Mouse (Mus musculus) stomach, embryonic 16.5 days (tissue): ENCODE measurements at regions not wholly inside any gene's neighbourhood (a gene's known extent, or its start where the extent isn't known, plus 50 kb on each side); places are given as distances from the start of the nearest gene placed in this dataset.
A peak's percentile ranks its signal among the peaks of the same experiment; 100 is the strongest.

Experiments
- ATAC-seq: fragments of 200-750 bp; cut with Nextera tagmentation; 2 replicates; pipeline ENCODE4 v1.8.0; 2017; ENCODE audit warnings: moderate number of reproducible peaks, moderate TSS enrichment; ENCODE audit not compliant: insufficient read depth, low FRiP score
- H3K27ac ChIP-seq: fragments of 300-500 bp; sonication (generic); 2 replicates; pipeline ENCODE4 v1.5.1; 2014; ENCODE audit warnings: low read length
- H3K27me3 ChIP-seq: fragments of 300-500 bp; sonication (generic); 2 replicates; pipeline ENCODE4 v1.6.1; 2014; ENCODE audit warnings: low read length, control low read depth, mixed read lengths; ENCODE audit not compliant: control insufficient read depth, insufficient read depth
- H3K36me3 ChIP-seq: fragments of 300-500 bp; sonication (generic); 2 replicates; pipeline ENCODE4 v1.6.1; 2014; ENCODE audit warnings: low read length; ENCODE audit not compliant: control insufficient read depth, insufficient read depth
- H3K4me1 ChIP-seq: fragments of 300-500 bp; sonication (generic); 2 replicates; pipeline ENCODE4 v1.6.1; 2014; ENCODE audit warnings: low read length, control low read depth, mixed read lengths; ENCODE audit not compliant: control insufficient read depth, insufficient read depth
- H3K4me2 ChIP-seq: fragments of 300-500 bp; sonication (generic); 2 replicates; pipeline ENCODE4 v1.6.1; 2014; ENCODE audit warnings: low read depth, low read length, mixed read lengths
- H3K4me3 ChIP-seq: fragments of 300-500 bp; sonication (generic); replicated peaks from 2 replicates; pipeline ENCODE4 v1.5.1; 2014; ENCODE audit warnings: mild to moderate bottlenecking, low read length
- H3K9ac ChIP-seq: fragments of 300-500 bp; sonication (generic); 2 replicates; pipeline ENCODE4 v1.6.1; 2014; ENCODE audit warnings: low read length
- H3K9me3 ChIP-seq: fragments of 300-500 bp; sonication (generic); replicated peaks from 2 replicates; pipeline ENCODE4 v1.6.1; 2016; ENCODE audit warnings: low read length, control low read depth; ENCODE audit not compliant: control insufficient read depth
- WGBS: fragments of 180-500 bp; shearing (Covaris S2); extraction: QIAGEN DNeasy Blood & Tissue Kit; methylation state at CpG from one replicate; pipeline ENCODE4 v1.1.7; 2014; 5-methylcytosine and 5-hydroxymethylcytosine counted together

DNA sequence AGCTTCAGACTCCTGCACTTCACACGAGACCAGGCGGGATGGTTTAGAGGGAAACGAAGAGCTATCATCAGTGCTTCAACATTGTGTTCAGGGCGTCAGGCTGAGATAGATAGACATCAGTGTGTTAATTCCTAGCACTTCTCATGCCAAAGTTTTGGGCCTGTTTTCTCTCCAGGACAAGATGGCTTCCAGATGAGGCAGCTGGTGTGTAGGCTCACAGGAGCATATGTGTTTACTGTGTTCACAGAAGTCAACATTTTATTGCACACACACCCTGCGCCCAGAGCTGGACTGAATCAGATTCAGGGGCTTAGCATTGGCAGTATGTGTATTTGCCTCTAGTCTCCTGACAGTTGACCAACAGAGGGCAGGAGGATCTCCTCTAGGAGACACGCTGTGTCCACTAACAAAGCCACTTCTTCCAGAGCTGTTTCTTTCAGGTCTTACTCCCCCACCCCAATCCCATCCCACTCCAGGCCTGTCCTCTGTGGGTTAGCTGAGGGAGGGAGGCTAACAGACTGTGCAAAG, 123.4 kb downstream of the Lrrc30 start:
- Histone ChIP-seq H3K27me3 (no peaks in the 10 kb centered on the region), H3K36me3 (no peaks in the 10 kb centered on the region), H3K9ac (no peak overlapping the region), H3K4me2 (no peak overlapping the region), H3K27ac (no peak overlapping the region), H3K4me3 (no peak overlapping the region), H3K9me3 (no peaks in the 10 kb centered on the region), H3K4me1 (peaks cover 10% of the 10 kb centered on the region; the same call in 1 of the 2 replicates)
- 86% methylated on average over 6 of the region's 6 CpGs for WGBS
- no peak for ATAC-seq

- H3K9ac ChIP-seq = no peak overlapping the region
- no peak overlapping the region for H3K4me3 ChIP-seq
- H3K4me1 ChIP-seq = peaks cover 10% of the 10 kb centered on the region; the same call in 1 of the 2 replicates
- H3K27me3 ChIP-seq = no peaks in the 10 kb centered on the region
- no peaks in the 10 kb centered on the region for H3K9me3 ChIP-seq
- 41% methylated on average over 2 of the region's 2 CpGs for WGBS
- no peak overlapping the region for H3K27ac ChIP-seq
- H3K4me2 ChIP-seq = no peak overlapping the region
- H3K36me3 ChIP-seq = no peaks in the 10 kb centered on the region
- ATAC-seq = no peak
Observed at GRCm38 (mm10) chr17:67508353-67508752, 124.2 kb downstream of the Lrrc30 start.

DNA sequence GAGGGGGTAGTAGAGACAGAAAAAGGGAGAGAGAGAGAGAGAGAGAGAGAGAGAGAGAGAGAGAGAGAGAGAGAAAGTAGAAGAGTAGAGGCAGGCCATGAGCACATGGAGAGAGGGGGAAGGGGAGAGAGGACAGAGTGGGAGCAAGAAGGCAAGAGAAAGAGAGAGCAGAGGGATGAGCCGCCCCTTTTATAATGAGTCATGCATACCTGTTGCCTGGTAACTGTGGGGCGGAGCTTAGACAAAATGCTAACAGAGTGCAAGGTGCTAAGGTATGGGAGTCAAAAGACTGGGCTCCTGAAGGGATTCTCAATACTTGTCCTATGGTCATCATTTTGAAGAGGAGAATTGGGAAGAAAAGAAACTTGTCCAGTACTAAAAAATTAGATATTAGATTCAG, 126.1 kb downstream of the Lrrc30 start:
- Histone ChIP-seq H3K9ac (no peak overlapping the region), H3K36me3 (no peaks in the 10 kb centered on the region), H3K4me1 (peaks cover 10% of the 10 kb centered on the region; the same call in 1 of the 2 replicates), H3K27ac (no peak overlapping the region), H3K4me2 (no peak overlapping the region), H3K4me3 (no peak overlapping the region), H3K9me3 (no peaks in the 10 kb centered on the region), H3K27me3 (no peaks in the 10 kb centered on the region)
- ATAC-seq = peak; percentile 42; the same call in 1 of the 2 replicates
- 58% methylated on average over 2 of the region's 2 CpGs for WGBS

GRCm38 (mm10) chr17:67504502-67505033, 128.0 kb downstream of the Lrrc30 start:
- no peak overlapping the region for H3K4me2 ChIP-seq
- WGBS = 57% methylated on average over 9 of the region's 9 CpGs
- H3K27ac ChIP-seq = no peak overlapping the region
- no peak overlapping the region for H3K9ac ChIP-seq
- no peaks in the 10 kb centered on the region for H3K9me3 ChIP-seq
- no peaks in the 10 kb centered on the region for H3K36me3 ChIP-seq
- ATAC-seq = no peak
- peaks cover 10% of the 10 kb centered on the region; the same call in 1 of the 2 replicates for H3K4me1 ChIP-seq
- no peak overlapping the region for H3K4me3 ChIP-seq
- H3K27me3 ChIP-seq = no peaks in the 10 kb centered on the region

DNA sequence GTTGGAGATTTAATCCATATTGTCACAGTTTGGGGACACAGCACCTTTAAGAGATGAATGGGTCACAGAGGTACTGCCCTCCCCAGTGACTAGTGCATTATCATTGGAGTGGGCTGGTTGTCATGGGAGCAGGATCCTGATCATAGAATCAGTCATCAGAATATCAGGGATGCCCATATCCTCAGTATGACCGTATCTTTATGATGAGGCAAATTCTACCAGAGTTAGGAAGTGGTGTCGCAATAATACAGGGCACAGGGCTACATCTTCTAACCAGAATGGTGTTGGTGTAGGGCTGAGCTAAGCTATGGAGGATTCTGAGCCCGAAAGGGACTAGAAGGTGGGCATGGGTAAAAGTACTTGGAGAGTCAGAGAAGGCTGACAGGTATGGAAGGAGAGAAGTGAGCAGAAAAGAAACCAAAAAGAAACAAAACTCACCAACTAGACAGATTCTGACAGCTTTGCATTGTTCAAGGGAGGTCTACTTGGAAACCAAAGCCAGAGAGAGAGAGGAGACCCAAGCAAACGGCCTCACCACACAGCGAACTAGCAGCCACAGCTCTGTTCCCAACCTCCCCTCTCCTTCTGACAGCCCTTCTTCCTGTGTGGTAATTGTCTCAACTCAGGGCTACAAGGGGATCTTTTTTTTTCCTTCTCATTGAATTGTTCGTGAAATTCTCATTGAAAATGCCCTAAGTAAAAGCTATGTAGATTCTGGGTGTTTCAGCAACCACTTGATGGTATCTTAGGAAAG, 129.2 kb downstream of the Lrrc30 start:
- H3K4me3 ChIP-seq = no peak overlapping the region
- no peak overlapping the region for H3K9ac ChIP-seq
- no peak overlapping the region for H3K4me2 ChIP-seq
- 74% methylated on average over 6 of the region's 6 CpGs for WGBS
- H3K36me3 ChIP-seq = no peaks in the 10 kb centered on the region
- ATAC-seq = no peak
- H3K9me3 ChIP-seq = no peaks in the 10 kb centered on the region
- H3K27me3 ChIP-seq = no peaks in the 10 kb centered on the region
- no peak overlapping the region for H3K27ac ChIP-seq
- H3K4me1 ChIP-seq = peaks cover 10% of the 10 kb centered on the region; the same call in 1 of the 2 replicates

DNA sequence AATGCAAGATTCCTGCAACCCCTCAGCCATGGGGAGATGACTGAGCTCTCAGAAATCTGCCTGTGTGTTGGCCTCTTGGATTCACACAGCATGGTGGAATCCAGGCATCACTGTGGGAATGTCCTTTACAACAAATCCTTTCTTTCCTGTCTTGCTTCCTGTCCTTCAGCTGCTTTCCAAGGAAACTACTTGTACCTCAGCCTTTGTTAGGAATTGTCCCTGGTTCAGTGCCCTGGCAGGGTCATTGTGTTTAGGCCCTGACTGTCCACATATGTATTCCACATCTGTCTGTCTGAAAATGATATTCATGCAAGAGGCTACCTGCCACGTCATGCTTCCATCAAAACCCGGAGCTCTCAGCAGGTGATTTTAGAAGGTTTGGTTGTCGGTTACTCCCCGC, 129.9 kb downstream of the Lrrc30 start:
- no peaks in the 10 kb centered on the region for H3K9me3 ChIP-seq
- no peaks in the 10 kb centered on the region for H3K36me3 ChIP-seq
- no peak for ATAC-seq
- H3K4me2 ChIP-seq = no peak overlapping the region
- H3K27ac ChIP-seq = no peak overlapping the region
- H3K27me3 ChIP-seq = no peaks in the 10 kb centered on the region
- H3K4me1 ChIP-seq = peaks cover 10% of the 10 kb centered on the region; the same call in 1 of the 2 replicates
- no peak overlapping the region for H3K9ac ChIP-seq
- 92% methylated on average over 4 of the region's 4 CpGs for WGBS
- H3K4me3 ChIP-seq = no peak overlapping the region

DNA sequence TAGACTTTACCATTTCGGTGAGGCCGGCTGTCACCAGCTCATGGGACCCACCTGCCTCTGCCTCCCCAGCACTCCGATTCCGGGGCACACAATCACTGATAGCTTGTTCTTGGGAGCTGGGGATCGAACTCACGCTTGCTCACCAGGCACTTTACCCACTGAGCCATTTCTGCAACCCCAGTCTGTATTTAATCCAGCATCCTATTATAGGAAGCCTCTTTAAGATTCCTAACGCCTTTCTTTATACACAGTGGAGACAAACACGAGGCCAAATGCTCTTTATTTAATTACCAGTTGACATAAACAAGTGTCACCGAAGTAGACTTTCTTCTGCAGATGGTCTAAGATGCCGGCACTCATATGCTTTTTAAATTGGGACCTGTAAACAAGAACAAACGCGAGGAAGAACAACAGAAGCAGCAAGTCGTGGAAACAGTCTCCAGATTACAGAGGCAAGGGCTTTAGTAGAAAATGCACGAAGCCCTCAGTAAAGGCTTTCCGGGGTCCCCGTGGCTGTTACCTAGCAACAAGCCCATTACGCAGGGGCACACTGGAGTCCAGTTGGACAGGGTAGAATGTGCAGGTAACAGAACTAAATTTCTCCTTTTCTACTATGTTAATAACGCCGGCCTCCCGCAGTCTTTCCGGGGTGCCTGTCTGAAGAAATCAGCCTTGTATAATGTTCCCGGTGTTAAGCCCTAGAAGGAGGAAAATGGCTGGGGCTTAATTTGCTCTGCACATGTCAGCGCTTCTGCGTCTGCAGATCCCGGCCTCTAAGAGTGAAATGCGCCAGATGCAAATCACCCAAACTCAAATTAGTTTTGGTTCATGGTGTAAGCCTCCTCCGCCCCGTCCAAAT, 132.5 kb downstream of the Lrrc30 start:
- Histone ChIP-seq H3K4me3 (no peak overlapping the region), H3K9me3 (no peaks in the 10 kb centered on the region), H3K27me3 (no peaks in the 10 kb centered on the region), H3K4me2 (no peak overlapping the region), H3K4me1 (peaks cover 7% of the 10 kb centered on the region; the same call in 1 of the 2 replicates), H3K36me3 (no peaks in the 10 kb centered on the region), H3K27ac (no peak overlapping the region), H3K9ac (no peak overlapping the region)
- no peak for ATAC-seq
- WGBS = 68% methylated on average over 28 of the region's 28 CpGs

DNA sequence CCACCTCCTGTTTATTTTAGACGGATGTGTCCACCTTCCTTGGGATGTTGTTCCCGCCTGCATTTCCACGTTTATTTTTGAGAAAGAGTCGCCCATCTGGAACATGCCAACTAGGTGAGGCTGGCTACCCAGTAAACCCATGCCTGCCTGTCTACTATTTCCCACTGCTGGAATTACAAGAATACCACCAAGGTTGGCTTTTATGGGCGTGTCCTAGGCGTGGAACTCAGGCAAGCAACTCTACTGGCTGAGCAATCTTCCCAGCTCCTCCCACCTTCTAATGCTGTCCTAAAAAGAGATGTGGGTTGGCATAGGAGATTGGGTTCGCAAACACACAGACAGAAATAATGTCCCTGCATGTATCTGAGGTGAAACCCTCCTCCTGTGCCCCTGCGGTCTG, 135.1 kb downstream of the Lrrc30 start:
- H3K36me3 ChIP-seq = no peaks in the 10 kb centered on the region
- no peaks in the 10 kb centered on the region for H3K9me3 ChIP-seq
- no peak overlapping the region for H3K9ac ChIP-seq
- no peak overlapping the region for H3K27ac ChIP-seq
- ATAC-seq = no peak
- no peaks in the 10 kb centered on the region for H3K27me3 ChIP-seq
- no peak overlapping the region for H3K4me3 ChIP-seq
- H3K4me2 ChIP-seq = no peak overlapping the region
- 80% methylated on average over 8 of the region's 8 CpGs for WGBS
- H3K4me1 ChIP-seq = no peaks in the 10 kb centered on the region

- WGBS = 66% methylated on average over 5 of the region's 5 CpGs
- Histone ChIP-seq H3K27me3 (no peaks in the 10 kb centered on the region), H3K4me1 (no peaks in the 10 kb centered on the region), H3K9ac (no peak overlapping the region), H3K9me3 (peaks cover 3% of the 10 kb centered on the region; the same call in 1 of the 2 replicates), H3K4me3 (no peak overlapping the region), H3K27ac (no peak overlapping the region), H3K36me3 (no peaks in the 10 kb centered on the region), H3K4me2 (no peak overlapping the region)
- ATAC-seq = no peak
Observed at GRCm38 (mm10) chr17:67480463-67480862, 126.2 kb upstream of the Ptprm start.
